Mouse (Mus musculus): ENCODE measurements around the gene Hipk2. TPM values are rescaled to one million over a fixed set of nuclear protein-coding genes. Genes with fewer than 3 reads are reported as not detected.

Gene Hipk2
- polyA plus RNA-seq, 1 experiment = 34.3 TPM

DNA sequence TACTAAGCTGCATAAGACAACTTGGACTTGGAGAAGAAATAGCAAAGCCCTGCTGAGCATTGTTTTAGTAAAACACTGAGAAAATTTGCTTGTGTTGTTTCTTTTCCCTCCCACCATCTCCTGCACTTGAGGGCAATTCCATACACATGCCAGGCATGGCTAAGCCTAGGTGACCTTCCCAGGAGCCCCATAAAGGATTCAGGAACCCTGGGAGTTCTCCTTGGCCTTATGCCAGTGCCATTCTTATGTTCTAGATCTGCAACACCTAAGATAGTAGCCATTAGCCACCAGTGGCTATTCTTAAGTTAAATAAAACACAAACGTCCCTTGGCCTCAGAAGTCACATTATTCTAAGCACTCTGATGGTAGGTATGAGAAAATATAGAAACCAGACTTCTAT is 28.5 kb downstream of the Hipk2 start:
- TF ChIP-seq CTCF (IDR thresholded peaks at IDR 0.05; ENCODE audit: borderline replicate concordance, insufficient read depth, low read depth, low read length) = no peak
- TF ChIP-seq POLR2A (IDR thresholded peaks at IDR 0.05; ENCODE audit: borderline replicate concordance, insufficient read depth, low read length) = no peak
- Histone ChIP-seq H3K4me1 (ENCODE audit: control insufficient read depth, insufficient read depth, low read length) (peaks cover 17% of the 10 kb centered on the region), H3K27me3 (ENCODE audit: control insufficient read depth, insufficient read depth, low read length) (no peaks in the 10 kb centered on the region), H3K27ac (ENCODE audit: insufficient read depth, low read length) (no peak overlapping the region; the same call in 1 of the 2 replicates), H3K4me3 (replicated peaks; ENCODE audit: insufficient read depth, low read depth, low read length) (no peak overlapping the region)
- WGBS = 83% methylated on average over 1 of the region's 1 CpGs
- peak in 1 of 2 experiments; percentile 21 for DNase-seq

DNA sequence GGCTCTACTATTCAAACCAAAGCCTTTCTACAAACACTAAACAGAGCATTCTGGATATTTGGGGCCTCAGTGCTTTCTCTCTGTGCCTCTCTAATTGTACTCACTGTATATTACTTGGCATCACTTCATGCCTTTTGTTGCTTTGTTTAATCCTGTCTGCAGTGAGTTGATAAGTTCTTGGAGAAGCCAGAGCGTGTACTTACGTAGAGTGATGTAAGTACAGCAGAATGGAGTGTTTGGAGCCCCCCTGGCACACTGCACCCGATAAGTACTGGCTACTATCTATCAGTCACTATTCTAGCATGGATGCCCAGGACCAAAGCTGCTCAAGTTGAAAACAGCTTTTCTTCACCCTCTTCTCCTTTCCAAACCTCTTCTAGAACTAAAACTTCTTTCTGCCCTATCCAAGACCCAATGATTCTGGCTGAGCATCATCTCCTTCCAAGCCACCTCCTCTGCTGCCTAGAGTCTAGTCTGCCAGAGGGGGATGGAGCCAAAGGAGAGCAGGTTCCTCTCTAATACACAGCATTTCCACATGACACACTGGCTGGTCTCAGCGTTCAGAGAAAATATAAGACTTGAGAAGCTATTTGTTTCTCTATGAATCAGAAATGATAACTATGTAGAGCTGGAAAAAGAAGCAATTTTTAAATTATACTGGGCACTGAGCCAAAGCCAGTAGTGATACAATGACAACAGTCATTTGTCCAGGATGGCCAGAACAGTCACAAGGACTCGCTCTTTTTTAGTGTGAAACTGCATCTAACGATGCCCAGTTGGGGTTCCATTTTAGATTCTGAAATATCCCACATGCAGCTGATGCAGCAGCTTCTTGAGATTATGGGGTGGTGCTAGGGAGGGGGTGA is 29.4 kb downstream of the Hipk2 start:
- no peaks in the 10 kb centered on the region for H3K27me3 ChIP-seq (ENCODE audit: control insufficient read depth, insufficient read depth, low read length)
- TF ChIP-seq POLR2A (IDR thresholded peaks at IDR 0.05; ENCODE audit: borderline replicate concordance, insufficient read depth, low read length) (no peak), CTCF (IDR thresholded peaks at IDR 0.05; ENCODE audit: borderline replicate concordance, insufficient read depth, low read depth, low read length) (no peak)
- no peak overlapping the region for H3K4me3 ChIP-seq (replicated peaks; ENCODE audit: insufficient read depth, low read depth, low read length)
- DNase-seq = peak in 1 of 2 experiments; percentile 15
- peaks cover 14% of the 10 kb centered on the region for H3K4me1 ChIP-seq (ENCODE audit: control insufficient read depth, insufficient read depth, low read length)
- 75% methylated on average over 6 of the region's 6 CpGs for WGBS
- no peak overlapping the region; the same call in 1 of the 2 replicates for H3K27ac ChIP-seq (ENCODE audit: insufficient read depth, low read length)

DNA sequence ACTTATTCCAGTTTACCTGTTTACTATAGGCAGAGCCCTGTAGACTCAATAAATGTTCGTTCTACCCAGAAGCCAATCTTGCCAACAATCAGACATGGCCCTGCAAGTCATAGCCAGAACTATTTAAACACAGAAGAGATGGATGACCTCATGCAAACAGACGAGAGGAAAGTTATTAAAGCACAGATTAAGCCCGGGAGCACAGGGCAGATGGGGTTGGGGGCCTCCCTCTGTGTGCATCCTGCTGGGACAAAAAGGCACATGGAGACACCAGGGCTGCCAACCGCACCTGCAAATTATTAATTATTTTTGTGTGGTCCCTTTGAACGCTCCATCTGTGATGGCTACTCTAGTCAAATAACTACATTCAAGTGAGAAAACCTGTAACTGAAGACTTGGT is 30.1 kb downstream of the Hipk2 start:
- Histone ChIP-seq H3K27me3 (ENCODE audit: control insufficient read depth, insufficient read depth, low read length) (no peaks in the 10 kb centered on the region), H3K4me3 (replicated peaks; ENCODE audit: insufficient read depth, low read depth, low read length) (no peak overlapping the region), H3K4me1 (ENCODE audit: control insufficient read depth, insufficient read depth, low read length) (peaks cover 19% of the 10 kb centered on the region), H3K27ac (ENCODE audit: insufficient read depth, low read length) (no peak overlapping the region)
- TF ChIP-seq CTCF (IDR thresholded peaks at IDR 0.05; ENCODE audit: borderline replicate concordance, insufficient read depth, low read depth, low read length) = no peak
- TF ChIP-seq POLR2A (IDR thresholded peaks at IDR 0.05; ENCODE audit: borderline replicate concordance, insufficient read depth, low read length) = no peak
- peak; percentile 61 to 75 for DNase-seq
- WGBS = 16% methylated on average over 5 of the region's 5 CpGs

DNA sequence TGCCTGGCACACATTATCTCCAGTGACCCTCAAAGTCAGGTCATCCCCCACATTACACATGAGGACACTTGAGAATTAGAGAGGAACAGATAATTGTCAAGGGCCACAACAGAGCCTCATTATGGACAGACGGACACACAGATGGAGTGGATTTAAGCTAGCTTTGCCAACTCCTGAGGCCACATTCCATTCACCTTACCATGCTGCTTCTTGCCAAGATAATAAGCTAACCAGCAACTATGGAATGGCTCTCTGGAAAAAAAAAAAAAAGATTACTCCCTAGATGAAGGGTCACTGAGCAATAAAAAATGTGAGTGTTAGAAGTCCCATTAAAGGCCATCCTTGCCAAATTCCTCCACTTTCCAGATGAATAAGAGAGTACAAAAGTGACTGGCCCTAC is 30.8 kb downstream of the Hipk2 start:
- H3K27me3 ChIP-seq (ENCODE audit: control insufficient read depth, insufficient read depth, low read length) = no peaks in the 10 kb centered on the region
- WGBS = 58% methylated on average over 1 of the region's 1 CpGs
- no peak overlapping the region for H3K4me3 ChIP-seq (replicated peaks; ENCODE audit: insufficient read depth, low read depth, low read length)
- no peak for TF ChIP-seq POLR2A (IDR thresholded peaks at IDR 0.05; ENCODE audit: borderline replicate concordance, insufficient read depth, low read length)
- TF ChIP-seq CTCF (IDR thresholded peaks at IDR 0.05; ENCODE audit: borderline replicate concordance, insufficient read depth, low read depth, low read length) = no peak
- peak in 1 of 2 experiments; percentile 42 for DNase-seq
- peaks cover 25% of the 10 kb centered on the region for H3K4me1 ChIP-seq (ENCODE audit: control insufficient read depth, insufficient read depth, low read length)
- H3K27ac ChIP-seq (ENCODE audit: insufficient read depth, low read length) = no peak overlapping the region

DNA sequence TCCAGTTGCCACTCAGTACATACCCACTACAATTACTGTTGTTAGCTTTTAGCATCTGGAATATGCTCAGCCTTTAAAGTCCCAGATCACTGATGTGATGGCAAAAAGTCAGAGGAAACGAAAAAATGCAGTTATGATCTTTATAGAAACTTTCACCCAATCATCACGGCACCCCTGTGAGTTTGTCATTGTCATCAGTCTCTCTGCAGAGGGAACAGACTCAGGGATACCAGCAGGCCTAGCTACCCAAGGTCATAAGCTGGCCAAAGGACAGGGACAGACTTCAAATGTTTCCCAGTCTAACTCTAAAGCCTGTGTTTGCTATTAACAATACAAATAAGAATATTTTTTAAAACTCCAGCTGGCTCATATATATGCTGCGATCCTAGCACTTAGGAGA is 34.4 kb downstream of the Hipk2 start:
- H3K27me3 ChIP-seq (ENCODE audit: control insufficient read depth, insufficient read depth, low read length) = no peaks in the 10 kb centered on the region
- no peak overlapping the region for H3K4me3 ChIP-seq (replicated peaks; ENCODE audit: insufficient read depth, low read depth, low read length)
- 95% methylated on average over 3 of the region's 3 CpGs for WGBS
- no peak overlapping the region for H3K27ac ChIP-seq (ENCODE audit: insufficient read depth, low read length)
- no peak for TF ChIP-seq POLR2A (IDR thresholded peaks at IDR 0.05; ENCODE audit: borderline replicate concordance, insufficient read depth, low read length)
- peaks cover 22% of the 10 kb centered on the region for H3K4me1 ChIP-seq (ENCODE audit: control insufficient read depth, insufficient read depth, low read length)
- no peak for DNase-seq

DNA sequence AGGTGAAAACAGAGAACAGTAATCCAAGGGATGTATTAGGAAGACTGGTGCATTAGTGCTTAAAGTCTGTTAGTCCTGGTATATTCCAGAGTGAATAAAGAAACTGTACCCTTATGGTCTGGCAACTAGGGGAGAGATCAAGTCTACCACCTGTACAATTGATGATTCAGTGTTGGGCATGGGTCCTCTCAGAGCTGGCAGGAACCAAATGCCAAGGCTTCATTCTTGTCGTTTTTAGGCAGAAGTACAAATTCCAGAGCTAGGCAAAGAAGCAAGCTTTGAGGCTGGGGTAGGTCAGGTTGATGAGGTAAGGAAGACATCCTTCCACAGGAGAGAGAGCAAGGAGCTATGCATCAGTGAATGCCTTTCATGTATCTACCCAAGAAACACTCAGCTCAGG is 35.2 kb downstream of the Hipk2 start:
- no peak overlapping the region for H3K4me3 ChIP-seq (replicated peaks; ENCODE audit: insufficient read depth, low read depth, low read length)
- H3K4me1 ChIP-seq (ENCODE audit: control insufficient read depth, insufficient read depth, low read length) = peaks cover 19% of the 10 kb centered on the region
- no peak for DNase-seq
- no peaks in the 10 kb centered on the region for H3K27me3 ChIP-seq (ENCODE audit: control insufficient read depth, insufficient read depth, low read length)
- WGBS = 23% methylated on average over 1 of the region's 1 CpGs
- peak overlapping the region; percentile 16; the same call in 1 of the 2 replicates for H3K27ac ChIP-seq (ENCODE audit: insufficient read depth, low read length)
- TF ChIP-seq POLR2A (IDR thresholded peaks at IDR 0.05; ENCODE audit: borderline replicate concordance, insufficient read depth, low read length) (no peak), CTCF (IDR thresholded peaks at IDR 0.05; ENCODE audit: borderline replicate concordance, insufficient read depth, low read depth, low read length) (no peak)

DNA sequence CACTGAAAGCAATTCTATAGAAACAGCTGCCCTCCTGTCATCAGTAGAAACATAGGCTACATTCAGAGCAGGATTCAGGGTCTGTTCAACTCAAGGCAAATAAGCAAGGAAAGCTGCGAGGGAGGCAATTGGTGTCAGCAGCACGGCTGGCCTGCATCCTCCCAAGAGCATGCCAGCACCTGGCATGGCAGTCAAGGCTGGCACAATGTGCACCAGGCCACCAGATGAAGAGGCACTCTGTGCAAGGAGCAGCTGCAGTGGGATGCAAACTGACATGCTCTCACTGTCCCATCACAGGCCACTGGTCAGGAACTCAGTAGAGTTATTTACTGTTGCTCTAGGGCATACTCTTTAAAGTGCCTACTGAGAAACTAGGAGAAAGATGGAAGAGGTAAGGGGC is 35.6 kb downstream of the Hipk2 start:
- no peaks in the 10 kb centered on the region for H3K27me3 ChIP-seq (ENCODE audit: control insufficient read depth, insufficient read depth, low read length)
- H3K4me1 ChIP-seq (ENCODE audit: control insufficient read depth, insufficient read depth, low read length) = peaks cover 16% of the 10 kb centered on the region
- H3K4me3 ChIP-seq (replicated peaks; ENCODE audit: insufficient read depth, low read depth, low read length) = no peak overlapping the region
- DNase-seq = peak in 1 of 2 experiments; percentile 58
- no peak for TF ChIP-seq CTCF (IDR thresholded peaks at IDR 0.05; ENCODE audit: borderline replicate concordance, insufficient read depth, low read depth, low read length)
- TF ChIP-seq POLR2A (IDR thresholded peaks at IDR 0.05; ENCODE audit: borderline replicate concordance, insufficient read depth, low read length) = no peak
- 18% methylated on average over 2 of the region's 2 CpGs for WGBS
- no peak overlapping the region; the same call in 1 of the 2 replicates for H3K27ac ChIP-seq (ENCODE audit: insufficient read depth, low read length)

DNA sequence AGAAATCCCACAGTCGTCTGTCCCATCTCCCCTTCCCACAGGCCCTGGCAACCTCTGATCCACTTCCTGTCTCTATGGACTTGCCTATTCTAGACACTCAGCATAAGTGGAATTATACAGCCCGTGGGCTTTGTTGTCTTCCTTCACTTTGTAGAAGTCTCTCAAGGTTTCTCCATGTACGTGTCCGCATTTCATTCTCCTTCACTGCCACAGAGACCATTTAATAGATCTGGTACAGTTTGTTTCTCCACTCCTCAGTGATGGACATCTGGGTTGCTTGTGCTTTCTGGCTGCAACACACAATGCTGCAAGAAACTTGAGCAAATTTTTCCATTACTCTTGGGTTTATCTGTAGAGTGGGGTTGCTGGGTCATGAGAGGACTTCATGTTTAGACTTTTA is 36.1 kb downstream of the Hipk2 start:
- Histone ChIP-seq H3K4me1 (ENCODE audit: control insufficient read depth, insufficient read depth, low read length) (peaks cover 11% of the 10 kb centered on the region), H3K27ac (ENCODE audit: insufficient read depth, low read length) (no peak overlapping the region), H3K27me3 (ENCODE audit: control insufficient read depth, insufficient read depth, low read length) (no peaks in the 10 kb centered on the region), H3K4me3 (replicated peaks; ENCODE audit: insufficient read depth, low read depth, low read length) (no peak overlapping the region)
- DNase-seq = no peak
- TF ChIP-seq POLR2A (IDR thresholded peaks at IDR 0.05; ENCODE audit: borderline replicate concordance, insufficient read depth, low read length) = no peak
- TF ChIP-seq CTCF (IDR thresholded peaks at IDR 0.05; ENCODE audit: borderline replicate concordance, insufficient read depth, low read depth, low read length) = no peak
- WGBS = 80% methylated on average over 4 of the region's 4 CpGs

Data from cerebellum, adult 2 months (tissue).